Mouse (Mus musculus) cerebellum, postnatal 14 days (tissue): ENCODE results near the gene Cldn6.

Experiments used
- DNase-seq, 2 experiments: peaks; one replicate each; pipeline ENCODE4 v3.0.0; 2021; ENCODE audit warnings: mixed read lengths in 2 of 2

Gene Cldn6

DNA sequence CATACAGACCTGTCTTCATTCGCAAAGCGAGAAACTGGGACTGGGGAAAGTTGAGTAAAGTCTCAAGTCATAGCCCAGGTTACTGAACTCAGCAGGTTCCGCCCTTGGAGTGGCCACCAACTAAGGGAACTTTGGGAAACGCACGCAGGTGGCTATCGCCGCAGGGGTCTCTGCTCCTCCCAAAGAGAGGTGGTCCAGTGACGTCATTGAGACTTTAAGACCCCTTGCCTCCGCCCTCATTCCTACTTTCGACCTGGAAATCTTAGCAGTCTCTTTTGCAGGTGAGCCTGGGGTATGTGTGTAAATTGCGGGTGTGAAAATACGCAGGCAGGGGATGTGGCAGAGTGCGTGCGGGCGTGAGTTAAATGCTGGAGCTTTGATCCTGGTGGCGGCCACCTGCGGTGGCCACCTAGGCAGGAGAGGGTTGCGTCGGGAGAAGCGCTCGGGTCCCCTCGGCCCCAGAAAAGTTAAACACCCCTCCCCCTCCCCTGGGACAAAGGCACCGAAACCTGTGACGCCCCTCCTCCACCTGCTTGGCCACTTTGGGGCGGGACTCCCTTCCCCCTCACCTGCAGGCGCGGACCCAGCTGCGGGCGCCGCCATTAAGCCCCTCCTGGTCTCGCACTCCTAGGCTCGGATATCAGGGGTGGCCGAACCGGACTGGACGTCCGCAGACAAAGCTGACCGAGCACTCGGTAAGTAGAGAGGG, at the start of gene Cldn6:
Gene Cldn6 (plus strand): TSS at position 123 of the 709 bp plus-strand sequence.
- peak in 1 of 2 experiments; percentile 14 for DNase-seq

DNA sequence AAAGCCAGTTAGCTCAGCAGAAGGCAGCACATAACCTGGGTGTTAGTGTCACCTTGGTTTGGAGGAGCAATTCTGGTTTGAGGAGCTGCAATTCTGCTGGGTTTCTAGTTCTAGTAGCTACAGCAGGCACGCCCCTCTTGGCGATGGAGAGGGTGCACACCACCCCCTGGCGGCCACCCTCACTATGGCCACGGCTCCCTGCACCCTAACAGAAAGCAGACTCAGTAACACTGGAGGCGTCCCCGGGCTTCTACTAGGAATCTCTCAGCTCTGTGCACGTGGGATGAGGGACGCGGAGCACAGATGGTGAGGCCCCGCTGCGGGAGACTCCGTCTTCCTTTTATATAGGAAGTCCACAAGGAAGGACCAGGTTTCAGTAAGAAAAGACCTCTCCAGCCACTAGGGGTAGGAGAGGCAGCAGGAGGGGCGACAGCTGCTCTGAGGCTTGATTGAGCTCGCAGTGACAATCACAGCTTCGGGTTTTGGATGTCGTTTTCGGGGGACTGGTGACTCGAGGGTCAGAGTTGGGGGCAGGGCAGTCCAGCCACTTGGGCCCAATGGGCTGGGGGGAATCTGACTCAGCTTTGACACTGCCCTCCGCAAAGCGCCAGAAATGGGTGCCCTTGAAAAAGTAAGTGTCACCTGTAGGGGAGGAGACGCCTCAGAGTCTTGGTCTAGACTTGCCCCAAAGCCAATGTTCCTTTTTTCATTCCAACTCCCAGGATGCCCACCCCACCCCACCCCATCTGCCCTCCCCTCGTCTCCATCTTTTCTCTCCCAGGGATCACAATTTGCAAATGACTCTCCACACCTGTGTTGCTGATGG, 48.6 kb upstream of the Cldn6 start:
- peak; percentile 89 to 92 for DNase-seq

DNA sequence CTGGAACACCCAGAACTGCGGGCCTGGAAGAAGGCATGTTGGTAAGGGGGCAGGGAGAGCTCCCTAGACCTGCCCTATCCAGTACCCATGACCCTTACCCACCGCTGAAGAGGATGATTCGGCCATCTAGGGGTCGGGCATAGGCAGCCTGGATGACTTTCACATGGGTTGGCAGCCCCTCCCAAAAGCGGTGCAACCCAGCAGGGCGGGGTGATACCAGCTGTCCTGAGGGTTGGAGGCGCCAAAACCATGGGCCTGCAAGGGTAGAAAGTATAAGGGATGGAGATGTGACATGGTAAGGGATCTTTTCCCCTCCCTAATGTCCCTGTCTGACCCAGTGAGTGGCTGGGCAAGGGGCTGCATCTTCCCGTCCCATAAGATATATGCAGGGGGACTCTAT, 47.8 kb upstream of the Cldn6 start:
- DNase-seq: peak; percentile 27 to 48

DNA sequence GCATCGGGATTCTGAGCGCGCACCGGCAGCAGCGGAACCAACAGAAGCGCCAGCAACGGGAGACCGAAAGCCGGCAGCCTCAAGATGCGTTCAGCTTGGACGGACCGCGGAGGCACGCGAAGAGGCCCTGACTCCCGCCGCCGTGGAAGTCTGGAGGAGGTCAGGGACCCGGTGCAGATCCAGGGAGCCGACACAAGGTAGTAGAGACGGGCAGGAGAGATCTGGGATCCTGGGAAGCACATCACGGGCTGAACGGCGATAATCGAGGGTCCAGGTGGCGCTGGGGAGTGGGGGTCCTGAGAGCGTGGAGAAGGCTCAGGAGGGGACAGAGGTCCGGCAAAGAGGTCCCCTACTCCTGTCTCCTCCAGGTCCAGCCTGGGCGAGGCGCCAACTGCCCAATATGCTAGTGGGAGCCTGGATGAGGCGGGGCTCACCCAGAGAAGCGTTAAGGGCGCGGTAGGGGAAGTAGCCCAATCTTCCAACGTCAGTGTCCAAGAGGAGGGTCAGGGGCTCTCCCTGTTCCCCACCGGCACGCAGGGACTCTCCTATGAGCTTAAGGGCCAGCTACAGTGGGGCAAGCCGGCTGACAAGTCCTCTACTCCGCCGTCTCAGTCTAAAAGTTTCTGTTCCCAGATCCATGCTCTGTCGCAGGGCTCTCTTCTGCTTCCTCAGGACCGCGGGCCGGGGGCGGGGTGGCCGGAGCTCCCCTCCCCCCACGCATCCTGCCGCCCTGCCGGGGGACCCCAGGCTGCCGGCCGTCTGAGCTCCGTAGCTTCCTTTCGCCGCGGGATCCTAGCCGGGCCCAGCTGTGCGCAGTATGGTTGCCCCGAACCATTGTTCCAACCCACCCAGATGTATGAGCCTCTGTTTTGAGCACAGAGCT, 34.2 kb upstream of the Cldn6 start, which contains the start of gene Mmp25:
Gene Mmp25 (minus strand): TSS at position 665 of the 883 bp plus-strand sequence.
- DNase-seq: peak; percentile 30 to 59

DNA sequence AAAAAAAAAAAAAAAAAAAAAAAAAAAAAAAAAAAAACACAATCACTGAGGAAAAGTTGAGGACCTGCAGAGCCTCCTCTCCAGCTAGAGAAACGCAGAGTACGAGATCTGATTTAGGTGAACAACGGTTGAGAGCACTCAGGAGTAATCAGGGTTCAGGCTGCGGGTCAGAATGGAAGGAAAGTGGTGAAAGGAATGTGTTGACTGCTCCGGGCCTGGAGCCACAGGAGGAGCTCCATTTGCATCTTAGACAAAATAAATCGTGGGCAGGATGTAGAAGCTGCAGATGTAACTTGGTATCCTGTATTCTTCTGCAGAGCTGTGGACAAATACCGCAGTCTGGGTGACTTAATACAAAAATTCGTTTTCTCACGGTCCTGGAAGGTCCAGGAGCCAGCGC, 33.2 kb upstream of the Cldn6 start:
- DNase-seq: no peak

DNA sequence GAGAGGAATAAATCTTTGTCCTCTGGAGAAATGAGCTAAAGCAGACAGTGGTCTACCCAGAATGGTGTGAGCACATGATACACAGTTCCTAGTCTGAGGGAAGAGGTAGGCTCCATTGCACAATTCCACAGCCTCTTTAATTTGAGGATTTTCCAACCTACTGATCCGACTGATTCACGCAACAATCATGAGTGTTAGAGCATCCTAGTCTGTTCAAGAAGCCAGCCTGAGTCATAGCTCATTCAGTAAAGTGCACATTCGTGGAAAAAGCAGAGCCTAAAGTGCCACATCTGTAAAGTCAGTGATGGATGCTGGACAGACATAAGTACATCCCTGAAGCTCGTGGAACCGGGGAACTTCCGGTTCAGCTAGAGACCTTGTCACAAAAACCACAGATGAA, 27.7 kb upstream of the Cldn6 start:
- DNase-seq: no peak

DNA sequence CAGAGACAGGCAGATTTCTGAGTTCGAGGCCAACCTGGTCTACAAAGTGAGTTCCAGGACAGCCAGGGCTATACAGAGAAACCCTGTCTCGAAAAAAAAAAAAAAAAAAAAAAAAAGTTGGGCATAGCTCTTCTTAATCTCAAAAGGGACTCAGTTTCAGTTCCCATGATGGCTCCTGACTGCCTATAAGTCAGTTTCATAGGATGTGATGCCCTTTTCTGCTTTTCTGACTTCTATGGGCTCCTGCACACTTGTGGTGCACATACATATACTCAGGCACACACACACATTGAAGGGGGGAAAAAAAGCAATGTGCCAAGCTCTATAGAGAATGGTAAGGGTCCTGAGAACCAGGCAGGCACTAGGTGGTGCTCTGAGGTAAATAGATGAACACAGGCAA, 25.7 kb upstream of the Cldn6 start:
- no peak for DNase-seq

DNA sequence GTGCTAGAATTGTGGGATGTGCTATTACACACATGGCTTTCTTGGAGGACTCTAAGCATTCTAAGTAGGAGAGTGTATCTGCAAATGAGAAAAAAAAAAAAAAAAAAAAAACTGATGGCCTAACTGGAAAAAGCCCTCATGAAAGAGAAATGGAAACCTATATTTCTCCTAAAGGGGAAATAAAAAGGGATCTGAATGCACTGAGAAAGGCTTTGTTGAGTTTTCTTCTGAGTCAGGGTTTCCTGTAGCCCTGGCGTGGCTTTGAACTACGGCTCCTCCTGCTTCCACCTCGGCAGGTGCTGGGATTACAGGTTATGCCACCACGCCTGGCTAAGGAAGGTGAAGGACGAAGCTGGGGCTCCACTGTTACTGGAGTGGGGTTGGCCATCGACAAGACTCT, 25.0 kb upstream of the Cldn6 start:
- DNase-seq: no peak

DNA sequence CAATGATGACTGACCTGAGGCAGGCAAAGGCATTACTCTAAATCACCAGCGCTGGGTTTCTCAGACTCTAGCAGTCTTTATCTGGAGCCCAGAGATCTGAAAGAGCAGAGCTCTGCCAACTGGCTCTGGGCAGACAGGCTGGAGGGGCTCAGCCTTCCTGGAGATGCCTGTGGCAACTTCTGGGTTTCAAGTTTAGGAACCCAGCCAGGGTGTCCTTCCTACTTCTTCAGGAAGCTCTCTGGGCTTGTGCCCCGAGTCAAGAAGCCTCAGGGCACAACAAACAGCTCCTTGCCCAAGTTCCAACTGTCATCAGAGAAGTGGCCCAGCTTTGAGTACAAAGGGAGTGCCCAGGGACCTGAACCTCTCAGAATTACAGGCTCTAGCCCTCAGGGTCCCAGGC, 24.6 kb upstream of the Cldn6 start:
- no peak for DNase-seq

DNA sequence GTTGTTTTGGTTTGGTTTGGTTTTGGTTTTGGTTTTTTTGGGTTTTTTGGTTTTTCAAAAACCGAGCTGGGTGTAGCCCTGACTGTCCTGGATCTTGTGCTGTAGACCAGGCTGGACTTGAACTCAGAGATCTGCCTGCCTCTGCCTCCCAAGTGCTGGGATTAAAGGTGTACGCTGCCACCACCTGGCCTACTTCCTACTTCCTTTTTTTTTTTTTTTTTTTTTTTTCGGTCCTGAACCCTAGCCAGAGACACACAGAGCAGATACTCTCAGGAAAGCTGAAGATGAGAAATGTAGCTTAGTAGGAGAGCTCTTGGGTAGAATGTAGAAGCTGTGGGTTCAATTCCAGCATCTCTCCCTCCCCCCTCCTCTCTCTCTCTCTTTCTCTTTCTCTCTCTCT, 20.6 kb upstream of the Cldn6 start:
- DNase-seq: no peak

DNA sequence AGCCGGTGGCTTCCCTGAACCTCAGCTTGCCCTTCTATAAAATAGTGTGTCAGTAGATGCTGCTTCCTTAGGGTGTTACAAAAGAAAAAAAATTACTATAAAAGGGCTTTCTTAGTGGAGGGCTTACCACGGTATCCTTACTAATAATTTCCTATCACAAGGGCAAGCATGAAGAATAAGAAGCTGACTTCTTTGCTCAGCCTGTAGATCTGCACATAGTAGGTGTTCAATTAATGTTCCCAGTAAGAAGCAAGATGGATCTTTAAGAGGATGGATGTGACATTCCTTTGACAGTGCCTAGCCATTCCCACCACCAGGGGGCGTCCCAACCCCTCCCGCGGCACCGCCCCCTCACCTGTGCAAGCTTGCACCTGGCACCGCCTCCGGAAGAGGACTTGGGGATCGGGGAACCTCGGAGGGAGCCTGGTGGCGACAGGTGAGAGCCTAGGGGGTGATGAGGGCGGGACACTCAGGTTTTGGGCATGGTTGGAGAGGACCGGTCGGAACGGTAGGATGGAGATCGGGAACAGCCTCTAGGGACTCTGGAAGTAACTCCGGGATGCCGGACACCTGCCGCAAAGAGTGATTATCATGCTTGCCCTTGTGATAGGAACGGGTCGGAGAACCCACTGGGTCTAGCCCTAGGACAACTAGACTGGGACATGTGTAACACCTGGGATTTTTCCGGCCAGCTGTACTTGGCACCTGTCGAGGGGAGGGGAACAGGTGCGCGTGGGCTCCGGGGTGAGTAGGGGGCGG, 18.8 kb upstream of the Cldn6 start, which contains the start of gene Bicdl2:
Gene Bicdl2 (plus strand): TSS at position 390 of the 759 bp plus-strand sequence.
- DNase-seq: peak; percentile 58 to 79

DNA sequence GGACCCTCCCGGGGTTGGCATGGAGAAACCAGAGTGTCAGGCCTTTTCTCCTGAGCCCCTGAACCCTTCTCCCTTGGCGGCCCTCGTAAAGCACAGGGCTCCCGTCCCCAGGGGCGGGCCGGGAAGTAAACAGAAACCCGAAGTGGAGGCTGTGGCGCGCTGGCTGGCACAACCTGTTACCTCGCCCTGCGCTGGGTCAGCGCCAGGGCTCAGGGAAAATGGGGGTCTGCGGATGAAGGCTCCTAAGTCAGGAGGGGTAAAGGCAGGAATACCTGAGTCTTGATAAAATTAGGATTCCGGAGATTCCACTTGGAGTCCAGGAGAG, 18.2 kb upstream of the Cldn6 start:
- DNase-seq: no peak

DNA sequence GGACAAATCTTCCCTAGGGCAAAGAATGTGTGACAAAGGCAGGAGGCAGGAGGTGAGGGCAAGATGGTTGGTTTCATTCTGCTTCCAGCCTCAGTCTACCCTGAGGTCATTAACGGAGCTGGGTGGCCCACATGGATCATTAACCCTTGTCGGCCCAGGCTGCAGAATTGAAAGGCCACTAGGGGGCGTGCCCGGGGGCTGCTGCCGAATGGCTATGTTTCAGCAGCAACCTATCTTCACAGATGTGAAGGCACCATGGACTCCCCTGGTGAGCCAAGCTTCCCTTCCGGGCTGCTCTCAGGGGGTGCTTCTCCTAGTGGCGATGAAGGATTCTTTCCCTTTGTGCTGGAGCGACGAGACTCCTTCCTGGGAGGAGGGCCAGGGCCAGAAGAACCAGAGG, 17.5 kb upstream of the Cldn6 start:
- peak in 1 of 2 experiments; percentile 44 for DNase-seq

DNA sequence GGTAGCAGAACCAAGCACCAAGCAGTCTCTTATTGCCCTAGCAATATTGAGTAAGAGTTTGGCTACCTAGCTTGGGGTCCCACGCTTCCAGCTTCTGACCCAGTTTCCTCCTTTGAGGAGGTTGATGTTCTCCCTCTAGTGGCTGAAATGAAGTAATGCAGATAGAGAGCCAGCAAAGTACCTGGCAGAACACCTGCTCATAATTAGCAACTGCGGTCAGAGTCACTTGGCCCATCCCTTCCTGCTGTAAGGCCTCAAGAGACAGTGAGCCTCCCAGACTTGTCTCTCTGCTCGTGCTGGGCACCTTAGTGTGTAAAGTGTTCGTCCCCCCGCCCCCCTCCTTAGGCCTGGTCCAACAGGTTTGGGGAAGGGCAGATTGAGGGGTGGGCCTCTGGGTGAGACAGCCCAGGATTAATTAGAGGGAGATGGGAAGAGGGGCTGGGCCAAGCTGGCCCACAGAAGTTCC, 14.5 kb upstream of the Cldn6 start:
- peak in 1 of 2 experiments; percentile 56 for DNase-seq

DNA sequence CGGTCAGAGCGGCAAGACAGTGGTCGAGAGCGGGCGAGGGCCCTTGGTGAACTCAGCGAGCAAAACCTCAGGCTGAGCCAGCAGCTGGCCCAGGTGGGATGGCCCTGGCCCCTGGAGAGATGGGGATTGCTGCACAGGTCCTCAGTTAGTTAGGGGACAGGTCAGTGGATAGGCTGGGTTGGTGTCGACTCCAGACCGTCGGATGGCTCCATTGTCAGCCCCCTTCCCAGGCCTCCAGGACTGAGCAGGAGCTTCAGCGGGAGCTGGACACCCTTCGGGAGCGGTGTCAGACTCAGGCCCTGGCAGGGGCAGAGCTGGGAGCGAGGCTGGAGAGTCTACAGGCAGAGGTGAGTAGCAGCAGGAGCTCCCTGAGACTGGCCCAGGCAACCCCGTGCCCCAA, 13.5 kb upstream of the Cldn6 start:
- no peak for DNase-seq

DNA sequence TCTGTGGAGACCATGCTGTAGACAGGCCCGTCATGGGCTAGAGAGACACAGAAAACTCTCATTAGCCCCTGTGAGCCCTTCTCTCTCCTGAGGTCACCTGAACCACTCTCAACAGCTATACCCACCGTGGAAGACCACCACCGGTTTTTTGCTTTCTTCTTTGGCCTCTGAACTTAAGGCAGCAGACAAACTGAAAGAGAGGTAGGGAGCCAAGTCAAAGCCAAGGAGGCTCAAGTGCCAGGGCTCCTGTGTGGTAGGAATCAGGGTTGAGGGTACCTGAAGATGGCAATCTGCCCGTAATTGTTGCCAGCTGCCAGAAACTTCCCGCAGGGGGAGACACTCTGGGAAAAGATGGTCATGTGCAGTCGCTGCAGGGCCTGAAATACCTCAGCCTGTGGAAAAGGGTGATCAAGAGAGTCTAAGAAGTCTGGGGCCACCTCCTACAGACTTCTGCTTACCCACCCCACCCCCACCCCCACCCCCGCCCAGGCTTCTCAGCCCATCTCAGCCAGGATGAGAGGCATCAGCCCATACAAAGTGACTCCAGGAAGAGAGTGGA, 8.5 kb upstream of the Cldn6 start:
- no peak for DNase-seq

DNA sequence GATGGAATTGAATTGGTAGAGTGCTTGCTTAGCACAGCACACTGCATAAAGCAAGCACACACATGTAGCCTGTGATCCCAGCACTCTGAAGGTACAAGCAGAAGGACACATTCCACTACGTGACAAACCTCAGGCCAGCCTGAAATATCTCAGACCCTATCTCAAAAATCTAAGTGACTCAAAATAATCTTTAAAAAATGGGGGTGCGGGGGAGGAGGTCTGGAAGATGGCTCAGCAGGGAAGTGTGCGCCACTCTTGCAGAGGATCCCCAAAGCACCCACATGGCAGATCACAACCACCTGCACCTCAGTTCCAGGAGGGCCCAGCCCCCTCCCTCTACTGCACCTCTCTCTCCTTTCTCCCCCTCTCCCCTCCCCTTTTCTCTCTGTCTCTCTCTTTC, 7.5 kb upstream of the Cldn6 start:
- no peak for DNase-seq

DNA sequence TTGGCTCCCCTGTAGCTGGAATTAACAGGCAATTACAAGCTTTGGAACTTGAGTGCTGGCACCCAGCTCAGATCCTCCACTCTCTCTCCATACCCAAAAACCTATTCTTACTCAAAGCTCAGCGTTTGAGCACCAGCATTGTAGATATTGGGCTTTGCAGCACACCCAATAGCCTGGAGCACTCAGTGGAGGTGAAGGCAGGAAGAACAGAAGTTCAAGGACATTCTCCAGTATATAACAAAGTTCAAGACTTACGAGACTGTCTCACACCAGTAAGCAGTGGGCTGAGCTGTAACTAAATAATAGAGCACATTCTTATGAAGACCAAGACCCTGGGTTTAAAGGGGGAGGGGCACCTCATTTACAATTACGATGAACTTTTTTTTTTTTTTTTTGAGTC, 6.3 kb upstream of the Cldn6 start:
- no peak for DNase-seq

DNA sequence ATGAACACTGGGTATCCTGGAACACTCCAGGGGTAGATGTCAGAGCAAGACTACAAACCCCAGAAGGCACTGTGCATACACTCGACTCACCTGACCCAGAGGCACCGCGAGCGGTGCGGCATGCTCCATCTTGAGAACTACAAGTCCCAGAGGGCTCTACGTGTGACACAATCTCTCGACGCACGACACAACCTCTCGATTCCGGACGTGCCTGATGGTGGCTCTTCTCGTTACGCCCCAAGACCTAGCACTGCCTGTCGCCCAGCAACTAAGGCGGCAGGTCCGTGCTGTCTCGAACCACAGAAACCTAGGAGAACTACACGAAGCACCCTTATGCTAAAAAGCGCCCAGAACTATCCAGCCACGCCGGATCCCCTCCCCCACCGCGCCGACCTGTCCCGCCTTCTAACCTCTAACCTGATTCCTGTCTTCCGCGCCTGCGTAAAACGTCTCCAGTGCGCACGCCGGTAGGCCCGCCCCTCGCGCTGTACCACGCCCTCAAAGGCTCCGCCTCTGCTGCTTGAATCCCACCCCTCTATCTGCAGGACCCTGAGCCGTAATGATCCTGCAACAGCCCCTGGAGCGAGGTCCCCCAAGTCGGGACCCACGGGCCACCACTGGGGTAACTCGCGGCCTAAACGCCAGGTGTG, 5.5 kb upstream of the Cldn6 start, which contains the start of the genes Hcfc1r1 and Thoc6:
Gene Hcfc1r1 (plus strand): TSS at position 173 of the 650 bp plus-strand sequence.
Gene Thoc6 (minus strand): TSS at position 459 of the 650 bp plus-strand sequence.
- DNase-seq: peak; percentile 96

DNA sequence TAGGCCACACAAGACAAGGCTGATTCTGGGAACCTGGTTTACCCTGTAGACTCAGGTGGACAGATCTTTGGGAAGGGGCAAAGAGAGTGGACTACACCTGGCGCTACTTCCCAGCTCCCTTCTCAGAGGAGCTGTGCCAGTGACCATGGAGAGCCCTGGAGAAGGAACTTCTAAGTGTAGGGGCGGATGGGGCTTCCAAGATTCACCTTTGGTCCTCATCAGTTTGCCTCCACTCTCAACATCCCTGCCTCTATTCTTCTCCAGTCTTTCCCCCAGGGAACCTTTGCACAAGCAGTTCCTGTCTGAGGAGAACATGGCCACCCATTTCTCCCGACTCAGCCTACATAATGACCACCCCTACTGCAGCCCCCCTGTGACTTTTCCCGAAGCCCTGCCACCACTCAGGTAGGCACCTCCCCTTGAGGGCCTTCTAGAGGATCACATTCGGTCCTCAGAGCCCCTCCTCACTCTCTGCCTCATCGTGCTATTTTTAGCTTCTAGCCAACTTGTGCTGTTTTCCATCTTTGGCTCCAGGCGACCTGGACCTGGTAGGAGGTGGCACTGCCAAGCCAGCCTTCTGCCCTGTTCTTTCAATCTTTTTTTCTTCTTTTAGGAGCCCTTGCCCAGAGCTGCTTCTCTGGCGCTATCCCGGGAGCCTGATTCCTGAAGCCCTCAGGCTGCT, 4.6 kb upstream of the Cldn6 start:
- DNase-seq: peak; percentile 74 to 77

DNA sequence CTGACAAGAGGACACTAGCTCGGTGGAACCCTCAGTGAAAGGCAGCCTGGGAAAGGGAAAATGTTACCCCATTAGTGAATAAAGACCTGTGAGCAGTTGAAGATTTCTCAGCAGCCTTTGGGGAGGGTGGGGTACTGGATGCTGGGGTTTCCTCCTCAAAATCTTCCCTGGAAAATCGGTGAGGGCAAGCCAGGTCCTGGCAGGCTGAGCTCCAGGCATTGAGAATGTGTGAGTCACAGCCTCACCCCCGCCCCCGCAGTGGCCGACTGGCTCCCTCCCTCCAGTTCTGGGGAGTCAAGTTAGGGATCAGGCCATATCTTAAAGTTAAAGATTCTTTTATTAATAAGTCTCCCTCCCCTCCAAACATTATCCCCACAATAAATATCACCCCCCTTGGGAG, 3.9 kb upstream of the Cldn6 start:
- peak; percentile 57 to 63 for DNase-seq
